ENCODE assay signal across 15 mouse cellular contexts in the genomic region with DNA sequence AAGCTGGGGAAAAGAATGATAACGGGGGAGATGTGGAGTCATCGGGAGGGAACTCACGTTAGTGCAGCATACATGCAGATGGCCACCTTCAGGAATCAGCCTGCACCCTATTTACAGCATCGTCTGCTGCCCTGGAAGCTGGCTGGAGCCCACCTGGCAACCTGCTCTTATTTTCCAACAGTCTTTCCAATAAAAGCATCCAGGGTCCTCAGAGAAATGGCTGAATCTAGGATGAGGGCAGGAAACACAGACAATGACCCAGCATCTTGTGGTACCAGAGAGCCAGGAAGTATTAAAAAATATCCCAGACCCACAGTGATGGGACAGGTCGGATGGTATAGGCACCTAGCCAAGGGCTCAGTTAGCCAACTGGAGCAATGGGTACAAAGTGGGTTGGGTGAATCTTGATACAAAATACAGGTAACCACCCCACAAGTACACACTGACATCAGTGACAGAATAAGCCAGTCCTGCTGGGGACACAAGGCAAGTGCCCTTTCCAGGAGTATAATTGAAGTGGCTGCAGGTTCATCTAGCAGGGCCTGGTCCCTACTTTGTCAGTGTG. TPM values are rescaled to one million over a fixed set of nuclear protein-coding genes. Genes with fewer than 3 reads are reported as not detected.
DNase-seq lines count a peak whose midpoint lies in the region; ATAC-seq lines count a peak whose summit lies in the region.
"Had no signal": no experiment of that assay in that cellular context is flagged by ENCODE, and none has a peak within 500 bp of the region (broad histone marks: within the 10 kb centered on the region; RNA-seq: fewer than 3 reads in every experiment).

No protein-coding gene starts in this region.

- no peak for ATAC-seq in cerebellum, adult (ENCODE audit: insufficient number of reproducible peaks, low FRiP score, low TSS enrichment)
- ATAC-seq: CD4-positive, CD25-positive, alpha-beta regulatory T cell, adult 4 months; forebrain, embryonic 16.5 days; intestine, postnatal 0 days had no signal

- DNase-seq in cerebellum, adult 8-10 months: peak; percentile 52
- peak; percentile 70 for DNase-seq in cerebellum, adult 9-10 months
- peak; percentile 68 to 73 for DNase-seq in cerebellum, postnatal 10 days
- DNase-seq in lung, postnatal 36 days: no peak
- DNase-seq in left cerebral cortex, postnatal 36 days (ENCODE audit: low spot score in 2 of 2): no peak
- DNase-seq: adrenal gland, adult 2 months; adrenal gland, postnatal 14 days; gastrocnemius, adult 2 months; gastrocnemius, postnatal 14 days; heart, adult 11 months; kidney, adult 2 months had no signal

- intact Hi-C loops in left cerebral cortex, postnatal 36 days (cut with DNase I): no loop called here

RNA-seq across cellular contexts. Expression of gene Mcf2l, which starts 19.4 kb away (rescaled TPM):
- 100 to 1,000 TPM; 203 to 267 TPM for total RNA-seq in left cerebral cortex, postnatal 36 days (2021)

Comparison
In these comparisons a context has a peak if more than half of its experiments do, and no peak if none do; other contexts are left out.
1. DNase-seq: peak in cerebellum, adult 8-10 months (single experiment), cerebellum, adult 9-10 months (single experiment) and cerebellum, postnatal 10 days (2 of 2); none in lung, postnatal 36 days (single experiment) and left cerebral cortex, postnatal 36 days (0 of 2).